Mouse (Mus musculus): Measurements from ENCODE around the gene Nhlrc4. TPM values are rescaled to one million over a fixed set of nuclear protein-coding genes. Genes with fewer than 3 reads are reported as not detected.

Gene Nhlrc4
- polyA plus RNA-seq, 1 experiment from 2014 or later = 0.27 TPM

GRCm38 (mm10) chr17:25962413-25962905, 17.7 kb upstream of the Nhlrc4 start:
- Histone ChIP-seq H3K36me3 (ENCODE audit: control insufficient read depth, insufficient read depth, low read length) (peaks cover 14% of the 10 kb centered on the region), H3K4me2 (ENCODE audit: low read depth, severe bottlenecking) (no peak overlapping the region), H3K4me1 (ENCODE audit: control insufficient read depth, insufficient read depth, low read length) (no peaks in the 10 kb centered on the region), H3K9ac (ENCODE audit: low read length) (no peak overlapping the region), H3K27ac (replicated peaks; ENCODE audit: low read depth, low read length) (no peak overlapping the region), H3K9me3 (ENCODE audit: control insufficient read depth, low read length) (no peaks in the 10 kb centered on the region), H3K4me3 (ENCODE audit: low read depth, low read length) (no peak overlapping the region), H3K27me3 (ENCODE audit: control insufficient read depth, insufficient read depth, low read length) (no peaks in the 10 kb centered on the region)
- ATAC-seq (ENCODE audit: insufficient number of reproducible peaks, low FRiP score, low TSS enrichment, low read depth) (no peak), DNase-seq (ENCODE audit: low spot score) (no peak)
- whole genome bisulfite sequencing = 95% methylated on average over 7 of the region's 7 CpGs

GRCm38 (mm10) chr17:25961566-25961965, 16.8 kb upstream of the Nhlrc4 start:
- peaks cover 14% of the 10 kb centered on the region for H3K36me3 ChIP-seq (ENCODE audit: control insufficient read depth, insufficient read depth, low read length)
- no peak overlapping the region for H3K9ac ChIP-seq (ENCODE audit: low read length)
- H3K27me3 ChIP-seq (ENCODE audit: control insufficient read depth, insufficient read depth, low read length) = no peaks in the 10 kb centered on the region
- H3K4me1 ChIP-seq (ENCODE audit: control insufficient read depth, insufficient read depth, low read length) = no peaks in the 10 kb centered on the region
- no peak overlapping the region for H3K4me2 ChIP-seq (ENCODE audit: low read depth, severe bottlenecking)
- 91% methylated on average over 5 of the region's 5 CpGs for WGBS
- no peak overlapping the region for H3K4me3 ChIP-seq (ENCODE audit: low read depth, low read length)
- no peak for DNase-seq (ENCODE audit: low spot score)
- no peak overlapping the region for H3K27ac ChIP-seq (replicated peaks; ENCODE audit: low read depth, low read length)
- no peaks in the 10 kb centered on the region for H3K9me3 ChIP-seq (ENCODE audit: control insufficient read depth, low read length)
- no peak for ATAC-seq (ENCODE audit: insufficient number of reproducible peaks, low FRiP score, low TSS enrichment, low read depth)

- no peak for ATAC-seq (ENCODE audit: insufficient number of reproducible peaks, low FRiP score, low TSS enrichment, low read depth)
- H3K27ac ChIP-seq (replicated peaks; ENCODE audit: low read depth, low read length) = no peak overlapping the region
Measured at GRCm38 (mm10) chr17:25959630-25960467, 15.1 kb upstream of the Nhlrc4 start.

GRCm38 (mm10) chr17:25958771-25959494, 14.2 kb upstream of the Nhlrc4 start:
- Histone ChIP-seq H3K36me3 (ENCODE audit: control insufficient read depth, insufficient read depth, low read length) (peaks cover 5% of the 10 kb centered on the region), H3K4me2 (ENCODE audit: low read depth, severe bottlenecking) (no peak overlapping the region), H3K4me3 (ENCODE audit: low read depth, low read length) (no peak overlapping the region), H3K9ac (ENCODE audit: low read length) (no peak overlapping the region), H3K4me1 (ENCODE audit: control insufficient read depth, insufficient read depth, low read length) (no peaks in the 10 kb centered on the region), H3K9me3 (ENCODE audit: control insufficient read depth, low read length) (no peaks in the 10 kb centered on the region), H3K27me3 (ENCODE audit: control insufficient read depth, insufficient read depth, low read length) (no peaks in the 10 kb centered on the region), H3K27ac (replicated peaks; ENCODE audit: low read depth, low read length) (no peak overlapping the region)
- WGBS = 91% methylated on average over 11 of the region's 11 CpGs
- DNase-seq (ENCODE audit: low spot score) = no peak
- ATAC-seq (ENCODE audit: insufficient number of reproducible peaks, low FRiP score, low TSS enrichment, low read depth) = no peak

More at GRCm38 (mm10) chr17:25959630-25960467, 15.1 kb upstream of the Nhlrc4 start:
- H3K9me3 ChIP-seq (ENCODE audit: control insufficient read depth, low read length) = no peaks in the 10 kb centered on the region
- H3K27me3 ChIP-seq (ENCODE audit: control insufficient read depth, insufficient read depth, low read length) = no peaks in the 10 kb centered on the region
- no peak for DNase-seq (ENCODE audit: low spot score)
- H3K36me3 ChIP-seq (ENCODE audit: control insufficient read depth, insufficient read depth, low read length) = peaks cover 10% of the 10 kb centered on the region
- no peak overlapping the region for H3K4me3 ChIP-seq (ENCODE audit: low read depth, low read length)
- 90% methylated on average over 23 of the region's 23 CpGs for WGBS
- H3K9ac ChIP-seq (ENCODE audit: low read length) = no peak overlapping the region
- H3K4me2 ChIP-seq (ENCODE audit: low read depth, severe bottlenecking) = no peak overlapping the region
- H3K4me1 ChIP-seq (ENCODE audit: control insufficient read depth, insufficient read depth, low read length) = no peaks in the 10 kb centered on the region

- H3K36me3 ChIP-seq (ENCODE audit: control insufficient read depth, insufficient read depth, low read length) = peaks cover 2% of the 10 kb centered on the region; the same call in 1 of the 2 replicates
- WGBS = 81% methylated on average over 14 of the region's 14 CpGs
Measured at GRCm38 (mm10) chr17:25957586-25958051, 12.9 kb upstream of the Nhlrc4 start.

GRCm38 (mm10) chr17:25956631-25957030, 11.9 kb upstream of the Nhlrc4 start:
- peaks cover 4% of the 10 kb centered on the region for H3K4me1 ChIP-seq (ENCODE audit: control insufficient read depth, insufficient read depth, low read length)
- H3K4me2 ChIP-seq (ENCODE audit: low read depth, severe bottlenecking) = no peak overlapping the region
- no peak overlapping the region for H3K4me3 ChIP-seq (ENCODE audit: low read depth, low read length)
- DNase-seq (ENCODE audit: low spot score) = no peak
- no peaks in the 10 kb centered on the region for H3K9me3 ChIP-seq (ENCODE audit: control insufficient read depth, low read length)
- ATAC-seq (ENCODE audit: insufficient number of reproducible peaks, low FRiP score, low TSS enrichment, low read depth) = no peak
- H3K36me3 ChIP-seq (ENCODE audit: control insufficient read depth, insufficient read depth, low read length) = peaks cover 2% of the 10 kb centered on the region; the same call in 1 of the 2 replicates
- no peak overlapping the region for H3K27ac ChIP-seq (replicated peaks; ENCODE audit: low read depth, low read length)
- peaks cover 20% of the 10 kb centered on the region for H3K27me3 ChIP-seq (ENCODE audit: control insufficient read depth, insufficient read depth, low read length)
- WGBS = 83% methylated on average over 7 of the region's 7 CpGs
- no peak overlapping the region for H3K9ac ChIP-seq (ENCODE audit: low read length)

More at GRCm38 (mm10) chr17:25957586-25958051, 12.9 kb upstream of the Nhlrc4 start:
- ATAC-seq (ENCODE audit: insufficient number of reproducible peaks, low FRiP score, low TSS enrichment, low read depth) (no peak), DNase-seq (ENCODE audit: low spot score) (no peak)
- Histone ChIP-seq H3K4me1 (ENCODE audit: control insufficient read depth, insufficient read depth, low read length) (no peaks in the 10 kb centered on the region), H3K27ac (replicated peaks; ENCODE audit: low read depth, low read length) (no peak overlapping the region), H3K9me3 (ENCODE audit: control insufficient read depth, low read length) (no peaks in the 10 kb centered on the region), H3K4me2 (ENCODE audit: low read depth, severe bottlenecking) (no peak overlapping the region), H3K4me3 (ENCODE audit: low read depth, low read length) (no peak overlapping the region), H3K27me3 (ENCODE audit: control insufficient read depth, insufficient read depth, low read length) (peaks cover 10% of the 10 kb centered on the region), H3K9ac (ENCODE audit: low read length) (no peak overlapping the region)

- Histone ChIP-seq H3K36me3 (ENCODE audit: control insufficient read depth, insufficient read depth, low read length) (peaks cover 2% of the 10 kb centered on the region; the same call in 1 of the 2 replicates), H3K9ac (ENCODE audit: low read length) (no peak overlapping the region), H3K27ac (replicated peaks; ENCODE audit: low read depth, low read length) (no peak overlapping the region), H3K27me3 (ENCODE audit: control insufficient read depth, insufficient read depth, low read length) (peaks cover 25% of the 10 kb centered on the region), H3K4me1 (ENCODE audit: control insufficient read depth, insufficient read depth, low read length) (peaks cover 6% of the 10 kb centered on the region), H3K9me3 (ENCODE audit: control insufficient read depth, low read length) (no peaks in the 10 kb centered on the region), H3K4me3 (ENCODE audit: low read depth, low read length) (no peak overlapping the region), H3K4me2 (ENCODE audit: low read depth, severe bottlenecking) (no peak overlapping the region)
- ATAC-seq (ENCODE audit: insufficient number of reproducible peaks, low FRiP score, low TSS enrichment, low read depth) (no peak), DNase-seq (ENCODE audit: low spot score) (no peak)
- 67% methylated on average over 7 of the region's 7 CpGs for WGBS
Measured at GRCm38 (mm10) chr17:25956201-25956600, 11.4 kb upstream of the Nhlrc4 start.

GRCm38 (mm10) chr17:25955736-25956135, 11.0 kb upstream of the Nhlrc4 start:
- no peaks in the 10 kb centered on the region for H3K9me3 ChIP-seq (ENCODE audit: control insufficient read depth, low read length)
- H3K36me3 ChIP-seq (ENCODE audit: control insufficient read depth, insufficient read depth, low read length) = peaks cover 2% of the 10 kb centered on the region; the same call in 1 of the 2 replicates
- peaks cover 29% of the 10 kb centered on the region for H3K27me3 ChIP-seq (ENCODE audit: control insufficient read depth, insufficient read depth, low read length)
- H3K4me2 ChIP-seq (ENCODE audit: low read depth, severe bottlenecking) = no peak overlapping the region
- no peak overlapping the region for H3K4me3 ChIP-seq (ENCODE audit: low read depth, low read length)
- DNase-seq (ENCODE audit: low spot score) (no peak), ATAC-seq (ENCODE audit: insufficient number of reproducible peaks, low FRiP score, low TSS enrichment, low read depth) (no peak)
- no peak overlapping the region for H3K9ac ChIP-seq (ENCODE audit: low read length)
- H3K27ac ChIP-seq (replicated peaks; ENCODE audit: low read depth, low read length) = no peak overlapping the region
- 54% methylated on average over 3 of the region's 3 CpGs for WGBS
- peaks cover 6% of the 10 kb centered on the region for H3K4me1 ChIP-seq (ENCODE audit: control insufficient read depth, insufficient read depth, low read length)

Measured in limb, embryonic 11.5 days (tissue).